Mouse (Mus musculus) limb, embryonic 10.5 days (tissue): Measurements from ENCODE around the gene Rabl2. TPM values are rescaled to one million over a fixed set of nuclear protein-coding genes. Genes with fewer than 3 reads are reported as not detected.
A peak's percentile ranks its signal among the peaks of the same experiment; 100 is the strongest.

Experiments used
- DNase-seq: peaks from one replicate; pipeline ENCODE4 v3.0.0-alpha.2; 2017; ENCODE audit warnings: low spot score
- H3K27ac ChIP-seq: fragments of 300-500 bp; sonication (generic); 2 replicates; pipeline ENCODE4 v1.5.1; 2016; ENCODE audit warnings: mild to moderate bottlenecking
- H3K27me3 ChIP-seq: fragments of 300-500 bp; sonication (generic); 2 replicates; pipeline ENCODE4 v1.6.1; 2016; ENCODE audit warnings: low read depth, mild to moderate bottlenecking; ENCODE audit not compliant: poor library complexity, severe bottlenecking
- H3K36me3 ChIP-seq: fragments of 300-500 bp; sonication (generic); 2 replicates; pipeline ENCODE4 v1.6.1; 2016; ENCODE audit warnings: mild to moderate bottlenecking, moderate library complexity
- H3K4me1 ChIP-seq: fragments of 300-500 bp; sonication (generic); 2 replicates; pipeline ENCODE4 v1.6.1; 2016
- H3K4me3 ChIP-seq: fragments of 300-500 bp; sonication (generic); 2 replicates; pipeline ENCODE4 v1.5.1; 2016; ENCODE audit warnings: mild to moderate bottlenecking, moderate library complexity
- H3K9me3 ChIP-seq: fragments of 300-500 bp; sonication (generic); replicated peaks from 2 replicates; pipeline ENCODE4 v1.6.1; 2016; ENCODE audit warnings: mild to moderate bottlenecking
- WGBS: fragments of 180-500 bp; shearing (Covaris S2); methylation state at CpG from one replicate; pipeline ENCODE4 v1.1.7; 2016; 5-methylcytosine and 5-hydroxymethylcytosine counted together
- polyA plus RNA-seq: library from polyadenylated mRNA; unstranded; fragments of >200 nt; fragmentation: Nextera tagmentation; extraction: Ambion mirVana; gene quantifications from 2 replicates; pipeline ENCODE4 v1.2.1, GENCODE M21; 2016

Gene Rabl2
- polyA plus RNA-seq, 1 experiment from 2014 or later: 65.6 TPM

GRCm38 (mm10) chr15:89572147-89572546 lies 19.6 kb downstream of the Rabl2 start:
- DNase-seq: no peak
- no peaks in the 10 kb centered on the region for H3K4me1 ChIP-seq
- H3K27me3 ChIP-seq: no peaks in the 10 kb centered on the region
- H3K4me3 ChIP-seq: no peak overlapping the region
- no peaks in the 10 kb centered on the region for H3K36me3 ChIP-seq
- no peaks in the 10 kb centered on the region for H3K9me3 ChIP-seq
- no peak overlapping the region for H3K27ac ChIP-seq
- WGBS: 77% methylated on average over 8 of the region's 8 CpGs

- H3K4me3 ChIP-seq: no peak within 1 kb of the TSS
- H3K27ac ChIP-seq: no peak within 1 kb of the TSS
- no peaks in the 10 kb centered on the region for H3K9me3 ChIP-seq
- WGBS: 88% methylated on average over 6 of the region's 6 CpGs
- no peaks in the 10 kb centered on the region for H3K27me3 ChIP-seq
- DNase-seq: no peak
- H3K4me1 ChIP-seq: no peaks in the 10 kb centered on the region
- no peaks in the 10 kb centered on the region for H3K36me3 ChIP-seq
Observed at GRCm38 (mm10) chr15:89568114-89568513, 23.6 kb downstream of the Rabl2 start, which contains the start of gene Acr. TSS of gene Acr (plus strand) at chr15:89568326.

- Histone ChIP-seq H3K36me3 (no peaks in the 10 kb centered on the region), H3K9me3 (no peaks in the 10 kb centered on the region), H3K4me1 (peaks cover 30% of the 10 kb centered on the region), H3K27me3 (peaks cover 56% of the 10 kb centered on the region), H3K27ac (no peak overlapping the region), H3K4me3 (no peak overlapping the region)
- DNase-seq: no peak
- WGBS: 34% methylated on average over 10 of the region's 10 CpGs
Observed at GRCm38 (mm10) chr15:89559202-89559731, 32.5 kb downstream of the Rabl2 start.

GRCm38 (mm10) chr15:89557996-89558390 lies 33.7 kb downstream of the Rabl2 start:
- 2% methylated on average over 34 of the region's 34 CpGs for WGBS
- peaks cover 30% of the 10 kb centered on the region for H3K4me1 ChIP-seq
- H3K27me3 ChIP-seq: peaks cover 60% of the 10 kb centered on the region
- DNase-seq: peak; percentile 54
- peak overlapping the region; percentile 47 for H3K4me3 ChIP-seq
- no peaks in the 10 kb centered on the region for H3K36me3 ChIP-seq
- no peak overlapping the region; the same call in 1 of the 2 replicates for H3K27ac ChIP-seq
- no peaks in the 10 kb centered on the region for H3K9me3 ChIP-seq

GRCm38 (mm10) chr15:89557179-89557995 lies 34.3 kb downstream of the Rabl2 start:
- WGBS: 8% methylated on average over 40 of the region's 40 CpGs
- Histone ChIP-seq H3K36me3 (no peaks in the 10 kb centered on the region), H3K4me3 (peak overlapping the region; percentile 47), H3K27me3 (peaks cover 60% of the 10 kb centered on the region), H3K4me1 (peaks cover 30% of the 10 kb centered on the region), H3K9me3 (no peaks in the 10 kb centered on the region), H3K27ac (no peak overlapping the region; the same call in 1 of the 2 replicates)
- peak; percentile 37 for DNase-seq

GRCm38 (mm10) chr15:89556401-89557178 lies 35.1 kb downstream of the Rabl2 start:
- Histone ChIP-seq H3K27me3 (peaks cover 60% of the 10 kb centered on the region), H3K4me3 (peak overlapping the region; percentile 47), H3K36me3 (peaks cover 3% of the 10 kb centered on the region; the same call in 1 of the 2 replicates), H3K9me3 (no peaks in the 10 kb centered on the region), H3K4me1 (peaks cover 30% of the 10 kb centered on the region), H3K27ac (0 out of 2 replicates have a peak overlapping the region, but pooled peaks have one; percentile 16)
- DNase-seq: peak; percentile 70
- 26% methylated on average over 23 of the region's 23 CpGs for WGBS

- no peak overlapping the region for H3K27ac ChIP-seq
- H3K4me1 ChIP-seq: peaks cover 30% of the 10 kb centered on the region
- H3K9me3 ChIP-seq: no peaks in the 10 kb centered on the region
- DNase-seq: no peak
- peaks cover 3% of the 10 kb centered on the region; the same call in 1 of the 2 replicates for H3K36me3 ChIP-seq
- H3K4me3 ChIP-seq: no peak overlapping the region
- H3K27me3 ChIP-seq: peaks cover 60% of the 10 kb centered on the region
- WGBS: 93% methylated on average over 6 of the region's 6 CpGs
Observed at GRCm38 (mm10) chr15:89555591-89555990, 36.1 kb downstream of the Rabl2 start.

GRCm38 (mm10) chr15:89551733-89552132 lies 40.0 kb downstream of the Rabl2 start:
- 81% methylated on average over 1 of the region's 1 CpGs for WGBS

GRCm38 (mm10) chr15:89550506-89550905 lies 41.2 kb downstream of the Rabl2 start:
- Histone ChIP-seq H3K27me3 (peaks cover 60% of the 10 kb centered on the region), H3K36me3 (peaks cover 30% of the 10 kb centered on the region)

More at GRCm38 (mm10) chr15:89551733-89552132, 40.0 kb downstream of the Rabl2 start:
- DNase-seq: no peak
- Histone ChIP-seq H3K4me3 (no peak overlapping the region), H3K27ac (no peak overlapping the region), H3K4me1 (peaks cover 25% of the 10 kb centered on the region), H3K9me3 (no peaks in the 10 kb centered on the region), H3K36me3 (peaks cover 20% of the 10 kb centered on the region), H3K27me3 (peaks cover 62% of the 10 kb centered on the region)

GRCm38 (mm10) chr15:89548837-89549236 lies 42.9 kb downstream of the Rabl2 start:
- DNase-seq: no peak
- H3K4me3 ChIP-seq: peak overlapping the region; percentile 51
- H3K27me3 ChIP-seq: peaks cover 48% of the 10 kb centered on the region
- peak overlapping the region; percentile 30; the same call in 1 of the 2 replicates for H3K27ac ChIP-seq
- H3K4me1 ChIP-seq: peaks cover 19% of the 10 kb centered on the region
- no peaks in the 10 kb centered on the region for H3K9me3 ChIP-seq
- H3K36me3 ChIP-seq: peaks cover 41% of the 10 kb centered on the region
- WGBS: 40% methylated on average over 11 of the region's 11 CpGs

More at GRCm38 (mm10) chr15:89550506-89550905, 41.2 kb downstream of the Rabl2 start:
- WGBS: 86% methylated on average over 8 of the region's 8 CpGs
- H3K4me3 ChIP-seq: no peak overlapping the region
- no peaks in the 10 kb centered on the region for H3K9me3 ChIP-seq
- peaks cover 19% of the 10 kb centered on the region for H3K4me1 ChIP-seq
- no peak for DNase-seq
- no peak overlapping the region for H3K27ac ChIP-seq

GRCm38 (mm10) chr15:89547824-89548601 lies 43.7 kb downstream of the Rabl2 start:
- Histone ChIP-seq H3K4me1 (peaks cover 19% of the 10 kb centered on the region), H3K4me3 (peak overlapping the region; percentile 51), H3K27me3 (peaks cover 48% of the 10 kb centered on the region), H3K36me3 (peaks cover 48% of the 10 kb centered on the region), H3K27ac (peak overlapping the region; percentile 63), H3K9me3 (no peaks in the 10 kb centered on the region)
- WGBS: 7% methylated on average over 58 of the region's 58 CpGs
- peak; percentile 75 for DNase-seq

- Histone ChIP-seq H3K27ac (0 out of 2 replicates have a peak overlapping the region, but pooled peaks have one; percentile 63), H3K9me3 (no peaks in the 10 kb centered on the region), H3K4me3 (peak overlapping the region; percentile 51), H3K27me3 (peaks cover 48% of the 10 kb centered on the region), H3K36me3 (peaks cover 50% of the 10 kb centered on the region), H3K4me1 (peaks cover 19% of the 10 kb centered on the region)
- DNase-seq: no peak
- 50% methylated on average over 8 of the region's 8 CpGs for WGBS
Observed at GRCm38 (mm10) chr15:89547321-89547720, 44.4 kb downstream of the Rabl2 start.
